Mouse (Mus musculus): ENCODE measurements around the gene Tbca.

Gene Tbca

GRCm38 (mm10) chr13:94788771-94789649 lies at the start of gene Tbca:
Gene Tbca, plus strand, starts transcription at chr13:94788910.
- peak; percentile 90 for DNase-seq

GRCm38 (mm10) chr13:94745176-94745575 lies 43.5 kb upstream of the Tbca start:
- no peak for DNase-seq

- DNase-seq: no peak
Measured at GRCm38 (mm10) chr13:94765852-94766251, 22.9 kb upstream of the Tbca start.

- DNase-seq: no peak
Measured at GRCm38 (mm10) chr13:94768460-94769154, 20.1 kb upstream of the Tbca start.

GRCm38 (mm10) chr13:94769155-94769470 lies 19.6 kb upstream of the Tbca start:
- DNase-seq: no peak

- DNase-seq: no peak
Measured at GRCm38 (mm10) chr13:94786866-94787265, 1.8 kb upstream of the Tbca start.

- no peak for DNase-seq
Measured at GRCm38 (mm10) chr13:94794689-94795088, 6.0 kb downstream of the Tbca start.

GRCm38 (mm10) chr13:94803480-94804057 lies 14.9 kb downstream of the Tbca start:
- no peak for DNase-seq

GRCm38 (mm10) chr13:94806315-94807179 lies 17.8 kb downstream of the Tbca start:
- no peak for DNase-seq

GRCm38 (mm10) chr13:94808596-94808995 lies 19.9 kb downstream of the Tbca start:
- no peak for DNase-seq

- DNase-seq: no peak
Measured at GRCm38 (mm10) chr13:94809724-94810123, 21.0 kb downstream of the Tbca start.

GRCm38 (mm10) chr13:94811451-94811850 lies 22.7 kb downstream of the Tbca start:
- DNase-seq: no peak

GRCm38 (mm10) chr13:94813770-94814169 lies 25.1 kb downstream of the Tbca start:
- no peak for DNase-seq

- DNase-seq: no peak
Measured at GRCm38 (mm10) chr13:94820516-94820915, 31.8 kb downstream of the Tbca start.

- no peak for DNase-seq
Measured at GRCm38 (mm10) chr13:94820956-94821355, 32.2 kb downstream of the Tbca start.

GRCm38 (mm10) chr13:94826389-94826788 lies 37.7 kb downstream of the Tbca start:
- DNase-seq: no peak

- no peak for DNase-seq
Measured at GRCm38 (mm10) chr13:94826986-94827385, 38.3 kb downstream of the Tbca start.

GRCm38 (mm10) chr13:94827847-94828246 lies 39.1 kb downstream of the Tbca start:
- no peak for DNase-seq

- no peak for DNase-seq
Measured at GRCm38 (mm10) chr13:94838047-94838720, 49.5 kb downstream of the Tbca start.

GRCm38 (mm10) chr13:94838756-94839337 lies 50.1 kb downstream of the Tbca start:
- no peak for DNase-seq

- DNase-seq: no peak
Measured at GRCm38 (mm10) chr13:94843236-94843635, 54.5 kb downstream of the Tbca start.

GRCm38 (mm10) chr13:94847870-94848269 lies 59.2 kb downstream of the Tbca start:
- no peak for DNase-seq
